Comparison of ENCODE assay signal across 29 mouse cellular contexts in the genomic region with DNA sequence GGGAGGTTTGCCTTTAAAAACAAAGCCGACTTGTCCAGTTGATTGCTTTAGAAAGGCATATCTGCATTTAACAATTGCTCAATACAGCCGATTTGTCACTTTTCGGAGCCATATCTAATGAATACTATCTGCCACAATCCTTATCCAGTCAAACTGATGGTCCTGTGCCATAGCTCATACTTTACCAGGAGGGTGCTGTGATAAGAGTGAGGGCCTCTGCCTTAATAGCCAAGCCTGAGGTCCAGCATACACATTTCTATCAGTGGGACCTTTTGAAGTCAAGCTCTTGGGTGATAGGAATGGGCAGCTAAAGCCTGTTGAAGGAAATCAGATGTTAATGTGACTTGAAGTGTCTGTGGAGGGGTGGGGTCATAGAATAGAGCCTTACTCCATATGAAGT. TPM values are rescaled to one million over a fixed set of nuclear protein-coding genes. Genes with fewer than 3 reads are reported as not detected.
DNase-seq lines count a peak whose midpoint lies in the region; ATAC-seq lines count a peak whose summit lies in the region.
"Had no signal": no experiment of that assay in that cellular context is flagged by ENCODE, and none has a peak within 500 bp of the region (broad histone marks: within the 10 kb centered on the region; RNA-seq: fewer than 3 reads in every experiment).

No protein-coding gene starts in this region.

- H3K9ac ChIP-seq in liver, embryonic 13.5 days = no peak overlapping the region
- H3K9ac ChIP-seq in liver, embryonic 15.5 days = no peak overlapping the region
- H3K9ac ChIP-seq in intestine, embryonic 16.5 days (ENCODE audit: low read depth, low read length) = no peak overlapping the region
- H3K9ac ChIP-seq: embryonic facial prominence, embryonic 13.5 days; forebrain, embryonic 13.5 days; heart, embryonic 12.5 days; heart, embryonic 15.5 days; hindbrain, embryonic 14.5 days had no signal

- H3K4me1 ChIP-seq in liver, embryonic 13.5 days (replicated peaks) = peaks cover 39% of the 10 kb centered on the region
- H3K4me1 ChIP-seq in liver, embryonic 15.5 days (replicated peaks) = peaks cover 30% of the 10 kb centered on the region
- H3K4me1 ChIP-seq in intestine, embryonic 16.5 days (ENCODE audit: control insufficient read depth, insufficient read depth, low read length) = peaks cover 3% of the 10 kb centered on the region; the same call in 1 of the 2 replicates
- H3K4me1 ChIP-seq: embryonic facial prominence, embryonic 10.5 days; forebrain, embryonic 10.5 days; hindbrain, embryonic 10.5 days had no signal

- no peaks in the 10 kb centered on the region for H3K27me3 ChIP-seq in liver, embryonic 13.5 days
- H3K27me3 ChIP-seq in liver, embryonic 15.5 days = no peaks in the 10 kb centered on the region
- no peaks in the 10 kb centered on the region for H3K27me3 ChIP-seq in intestine, embryonic 16.5 days (replicated peaks; ENCODE audit: control insufficient read depth, insufficient read depth, low read length)
- H3K27me3 ChIP-seq: embryonic facial prominence, embryonic 13.5 days; forebrain, embryonic 13.5 days; heart, embryonic 12.5 days; heart, embryonic 15.5 days had no signal

- no peak for DNase-seq in liver, embryonic 13.5 days
- no peak for DNase-seq in gastrocnemius, postnatal 10 days
- DNase-seq: adrenal gland, adult 8-10 months; adrenal gland, postnatal 25 days; cerebellum, adult 11-12 months; cerebellum, adult 8-10 months; cerebellum, postnatal 10 days; cerebellum, postnatal 36 days; embryo, embryonic 11 days; gastrocnemius, postnatal 14 days; heart, adult 11 months; heart, postnatal 10 days; heart, postnatal 36 days had no signal

- H3K36me3 ChIP-seq in liver, embryonic 13.5 days = peaks cover 84% of the 10 kb centered on the region
- peaks cover 90% of the 10 kb centered on the region for H3K36me3 ChIP-seq in liver, embryonic 15.5 days (replicated peaks)
- H3K36me3 ChIP-seq in intestine, embryonic 16.5 days (ENCODE audit: control insufficient read depth, insufficient read depth, low read length) = peaks cover 6% of the 10 kb centered on the region; the same call in 1 of the 2 replicates

- no peak overlapping the region for H3K27ac ChIP-seq in liver, embryonic 13.5 days
- H3K27ac ChIP-seq in liver, embryonic 15.5 days (replicated peaks) = no peak overlapping the region
- H3K27ac ChIP-seq in intestine, embryonic 16.5 days (ENCODE audit: low read length) = no peak overlapping the region
- H3K27ac ChIP-seq: embryonic facial prominence, embryonic 10.5 days; embryonic facial prominence, embryonic 13.5 days; forebrain, embryonic 10.5 days; forebrain, embryonic 13.5 days; heart, embryonic 15.5 days; hindbrain, embryonic 10.5 days; hindbrain, embryonic 14.5 days; hindbrain, postnatal 0 days had no signal

- WGBS in liver, embryonic 13.5 days (ENCODE audit: insufficient replicate concordance) = 27% methylated on average over 3 of the region's 3 CpGs
- WGBS in liver, embryonic 15.5 days (ENCODE audit: insufficient replicate concordance) = 23% methylated on average over 3 of the region's 3 CpGs
- 86% methylated on average over 3 of the region's 3 CpGs for WGBS in intestine, embryonic 16.5 days

- ATAC-seq in liver, embryonic 13.5 days (ENCODE audit: low read depth) = peak; percentile 85
- ATAC-seq in liver, embryonic 15.5 days (ENCODE audit: insufficient read depth) = peak; percentile 76
- peak; percentile 42 for ATAC-seq in megakaryocyte progenitor cell, adult 5-6 weeks (replicated peaks; ENCODE audit: poor library complexity)
- ATAC-seq in erythroblast, adult 5-6 weeks (replicated peaks; ENCODE audit: low FRiP score, poor library complexity, severe bottlenecking) = no peak
- no peak for ATAC-seq in intestine, embryonic 16.5 days
- ATAC-seq: activated CD4-positive, CD25-positive, alpha-beta regulatory T cell, adult 4 months; CD4-positive, CD25-positive, alpha-beta regulatory T cell, adult 4 months; forebrain, embryonic 13.5 days; forebrain, embryonic 16.5 days; hindbrain, postnatal 0 days had no signal

- H3K9me3 ChIP-seq in liver, embryonic 13.5 days (replicated peaks) = no peaks in the 10 kb centered on the region
- H3K9me3 ChIP-seq in liver, embryonic 15.5 days (replicated peaks) = no peaks in the 10 kb centered on the region
- no peaks in the 10 kb centered on the region for H3K9me3 ChIP-seq in intestine, embryonic 16.5 days (ENCODE audit: control insufficient read depth, low read length)
- H3K9me3 ChIP-seq: embryonic facial prominence, embryonic 10.5 days; embryonic facial prominence, embryonic 13.5 days; forebrain, embryonic 10.5 days; forebrain, embryonic 13.5 days; heart, embryonic 12.5 days; heart, embryonic 15.5 days; hindbrain, embryonic 10.5 days had no signal

- H3K4me3 ChIP-seq in liver, embryonic 13.5 days (replicated peaks) = no peak overlapping the region
- H3K4me3 ChIP-seq in liver, embryonic 15.5 days (replicated peaks) = no peak overlapping the region
- no peak overlapping the region for H3K4me3 ChIP-seq in intestine, embryonic 16.5 days (ENCODE audit: low read length)
- H3K4me3 ChIP-seq: embryonic facial prominence, embryonic 10.5 days; embryonic facial prominence, embryonic 13.5 days; forebrain, embryonic 10.5 days; forebrain, embryonic 13.5 days; heart, embryonic 12.5 days; heart, embryonic 15.5 days; hindbrain, embryonic 10.5 days had no signal

- no peak overlapping the region for H3K4me2 ChIP-seq in liver, embryonic 13.5 days
- no peak overlapping the region for H3K4me2 ChIP-seq in liver, embryonic 15.5 days
- H3K4me2 ChIP-seq in intestine, embryonic 16.5 days (ENCODE audit: low read depth, low read length) = no peak overlapping the region
- H3K4me2 ChIP-seq: embryonic facial prominence, embryonic 13.5 days; forebrain, embryonic 13.5 days; heart, embryonic 12.5 days; heart, embryonic 15.5 days; hindbrain, embryonic 14.5 days had no signal

RNA-seq across cellular contexts. Expression of a gene that starts 13.7 kb away (rescaled TPM):
- 4.0 and 4.3 TPM in 2 replicates for polyA plus RNA-seq in liver, embryonic 13.5 days (2015; fragmentation: Nextera tagmentation; extraction: Ambion mirVana)
- 3.7 and 4.6 TPM in 2 replicates for polyA plus RNA-seq in liver, embryonic 15.5 days (2015; fragmentation: Nextera tagmentation; extraction: Ambion mirVana)
- 15.5 and 17.3 TPM in 2 replicates for total RNA-seq in megakaryocyte progenitor cell, adult 5-6 weeks (2015)
- total RNA-seq in megakaryocyte progenitor cell, adult 5-6 weeks (2017) = 6.9 and 8.3 TPM in 2 replicates
- 3.3 and 5.0 TPM in 2 replicates for total RNA-seq in erythroblast, adult 5-6 weeks (2015; ENCODE audit: low replicate concordance)
- total RNA-seq in erythroblast, adult 5-6 weeks (2017; ENCODE audit: low replicate concordance) = 3.9 and 4.9 TPM in 2 replicates
- 4.5 and 5.4 TPM in 2 replicates for polyA plus RNA-seq in intestine, embryonic 16.5 days (2015; fragmentation: Nextera tagmentation; extraction: Ambion mirVana)
- total RNA-seq in gastrocnemius, postnatal 10 days (2021) = 1 to 10 TPM; 6.7 to 7.5 TPM

Comparison
In these comparisons a context has a peak if more than half of its experiments do, and no peak if none do; other contexts are left out.
1. ATAC-seq: peak in liver, embryonic 13.5 days (single experiment), liver, embryonic 15.5 days (single experiment) and megakaryocyte progenitor cell, adult 5-6 weeks (single experiment); none in erythroblast, adult 5-6 weeks (single experiment) and intestine, embryonic 16.5 days (single experiment).